Mouse (Mus musculus) cerebellum, adult 18-20 months (tissue): ENCODE data around the gene 2310039H08Rik.

Experiments
- DNase-seq, 2 experiments: peaks; one replicate each; pipeline ENCODE4 v3.0.0; 2021

2310039H08Rik gene

GRCm38 (mm10) chr17:46810672-46811071 lies 38.2 kb downstream of the 2310039H08Rik start:
- DNase-seq, result no peak

DNA sequence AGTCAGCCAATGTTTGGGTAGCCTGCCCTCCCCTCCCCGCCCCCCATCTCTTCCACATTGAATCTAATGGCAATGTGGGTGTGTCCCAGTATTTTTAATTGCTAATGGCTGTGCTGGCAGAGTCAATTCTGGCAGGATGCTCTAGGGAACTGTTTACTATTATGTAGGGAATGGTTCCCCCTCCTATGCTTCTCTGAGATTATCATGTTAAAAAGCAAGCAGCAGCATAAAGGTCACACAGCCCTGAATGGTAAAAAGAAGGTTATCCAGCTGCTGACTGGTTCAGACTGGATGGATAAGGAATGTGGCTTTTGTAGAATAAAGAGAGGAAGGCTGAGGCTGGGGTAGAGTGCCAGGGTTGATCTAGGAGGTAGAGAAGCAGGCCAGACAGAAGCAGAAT lies 40.0 kb downstream of the 2310039H08Rik start:
- DNase-seq, result no peak

DNA sequence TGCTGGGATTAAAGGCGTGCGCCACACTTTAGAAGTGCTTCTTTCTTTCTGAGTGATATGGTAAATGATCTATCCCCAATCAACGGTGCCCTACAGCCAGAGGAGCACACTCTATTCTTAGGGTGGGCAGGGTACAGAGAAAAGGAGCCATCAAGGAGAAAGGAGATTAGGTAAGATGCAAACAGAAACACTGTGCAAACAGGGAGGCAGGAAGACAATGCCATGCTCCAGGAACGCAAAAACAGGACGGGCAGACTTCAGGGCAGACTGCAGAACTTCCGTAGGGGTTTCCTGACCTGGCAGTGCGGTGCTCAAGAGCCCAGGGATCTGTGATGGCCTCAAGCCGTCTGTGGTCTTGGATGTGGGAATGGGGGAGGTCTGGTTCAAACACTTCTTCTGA lies 41.2 kb downstream of the 2310039H08Rik start:
- DNase-seq, result no peak

- no peak for DNase-seq
Observed at GRCm38 (mm10) chr17:46814497-46814896, 42.1 kb downstream of the 2310039H08Rik start.

DNA sequence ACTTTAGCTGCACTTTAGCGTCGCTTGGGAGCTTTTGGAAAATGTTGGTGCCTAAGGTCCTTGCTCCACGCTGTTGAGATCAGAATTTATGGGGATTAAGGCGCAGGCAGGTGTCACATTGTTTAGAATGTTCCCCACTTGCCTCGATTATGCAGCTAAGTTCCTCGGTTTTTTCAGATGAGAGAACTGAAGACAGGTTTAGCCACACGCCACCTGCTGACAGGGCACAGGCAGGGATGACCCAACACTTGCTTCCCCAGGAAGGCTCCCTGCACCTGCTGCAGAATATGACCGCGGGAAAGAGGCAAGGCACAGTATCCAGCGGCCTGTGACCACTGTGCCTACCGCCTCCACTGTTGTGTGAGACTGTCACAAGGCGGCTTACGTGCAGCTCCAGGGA lies 43.9 kb downstream of the 2310039H08Rik start:
- no peak for DNase-seq

- DNase-seq, result no peak
Observed at GRCm38 (mm10) chr17:46817734-46818158, 45.3 kb downstream of the 2310039H08Rik start.

- peak; percentile 30 to 34 for DNase-seq
Observed at GRCm38 (mm10) chr17:46820628-46821027, 48.2 kb downstream of the 2310039H08Rik start.
